Mouse (Mus musculus): ENCODE measurements around the gene Cks2.
"Not testable (repeated sequence)": the region's sequence is repeated elsewhere in the genome, so short reads cannot be mapped to it uniquely, and the experiment has no call there.

Gene Cks2

DNA sequence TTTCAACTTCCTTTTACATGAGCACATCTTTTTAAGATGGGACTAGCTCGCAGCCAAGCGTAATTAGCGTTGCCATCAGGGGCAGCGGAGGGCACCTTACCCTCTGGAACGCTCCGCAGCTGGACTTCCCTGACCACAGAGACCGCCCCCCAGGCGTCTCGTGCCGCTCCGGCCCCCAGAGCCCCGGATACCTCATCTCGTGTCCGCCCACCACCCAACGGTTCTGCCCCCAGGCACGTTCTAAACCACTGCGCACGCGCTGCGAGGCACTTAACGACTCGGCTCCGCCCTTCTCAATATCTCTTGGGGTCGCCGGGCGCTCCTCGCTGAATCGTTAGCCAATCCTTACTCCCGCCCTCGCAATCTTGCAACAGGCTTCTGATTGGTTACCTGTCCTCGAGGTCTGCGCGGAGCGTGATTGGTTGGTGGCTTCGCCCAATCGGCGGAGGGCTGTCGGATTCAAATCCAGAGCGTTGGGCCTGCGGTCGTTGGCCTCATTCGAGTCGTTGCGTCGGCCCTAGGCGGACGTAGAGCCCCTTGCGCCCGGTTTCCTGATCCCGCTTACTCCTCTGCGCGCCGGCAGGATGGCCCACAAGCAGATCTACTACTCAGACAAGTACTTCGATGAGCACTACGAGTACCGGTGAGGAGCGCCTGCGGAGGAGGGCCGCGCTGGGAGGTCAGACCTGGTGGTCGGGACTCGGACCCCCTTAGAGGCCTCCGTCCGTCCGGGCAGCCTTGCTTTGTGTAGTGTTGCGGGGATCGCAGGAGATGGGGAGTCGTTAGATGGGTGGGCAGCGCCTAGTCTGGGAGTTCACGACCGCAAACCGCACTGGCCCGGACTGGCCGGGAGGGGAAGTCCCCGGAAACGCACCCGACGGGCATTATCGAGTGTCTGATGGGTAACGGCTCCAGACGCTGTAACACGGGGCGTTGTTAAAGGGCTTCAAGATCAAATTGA is at the start of gene Cks2:
Gene Cks2, plus strand, starts transcription at position 404 of the 961 bp plus-strand sequence.
- peak; percentile 91 to 93 for DNase-seq

DNA sequence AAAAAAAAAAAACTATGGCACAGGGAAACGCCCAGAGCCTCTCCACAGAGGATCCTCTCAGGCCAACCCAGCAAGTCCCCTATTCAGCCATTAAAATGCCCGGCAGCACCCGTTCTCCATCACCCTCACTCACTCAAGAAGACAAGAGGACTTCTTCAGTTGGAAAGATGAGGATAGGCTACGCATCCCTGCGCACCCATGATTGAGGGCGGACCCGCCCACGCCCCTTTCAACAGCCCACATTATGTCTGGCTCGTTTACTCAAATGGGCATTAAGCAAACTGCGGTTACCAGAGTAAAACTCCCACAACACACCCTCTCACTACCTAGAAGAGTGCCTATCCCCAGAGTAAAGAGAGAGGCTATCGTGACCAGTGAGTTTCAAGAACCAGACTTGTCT is 49.6 kb upstream of the Cks2 start:
- DNase-seq: no peak

- DNase-seq: no peak
These were observed 47.0 kb upstream of the Cks2 start for GRCm38 (mm10) chr13:51598063-51598462.

GRCm38 (mm10) chr13:51600169-51600568 is 44.9 kb upstream of the Cks2 start:
- DNase-seq: peak; percentile 20 to 22

- DNase-seq: no peak
These were observed 42.3 kb upstream of the Cks2 start for GRCm38 (mm10) chr13:51602764-51603163.

DNA sequence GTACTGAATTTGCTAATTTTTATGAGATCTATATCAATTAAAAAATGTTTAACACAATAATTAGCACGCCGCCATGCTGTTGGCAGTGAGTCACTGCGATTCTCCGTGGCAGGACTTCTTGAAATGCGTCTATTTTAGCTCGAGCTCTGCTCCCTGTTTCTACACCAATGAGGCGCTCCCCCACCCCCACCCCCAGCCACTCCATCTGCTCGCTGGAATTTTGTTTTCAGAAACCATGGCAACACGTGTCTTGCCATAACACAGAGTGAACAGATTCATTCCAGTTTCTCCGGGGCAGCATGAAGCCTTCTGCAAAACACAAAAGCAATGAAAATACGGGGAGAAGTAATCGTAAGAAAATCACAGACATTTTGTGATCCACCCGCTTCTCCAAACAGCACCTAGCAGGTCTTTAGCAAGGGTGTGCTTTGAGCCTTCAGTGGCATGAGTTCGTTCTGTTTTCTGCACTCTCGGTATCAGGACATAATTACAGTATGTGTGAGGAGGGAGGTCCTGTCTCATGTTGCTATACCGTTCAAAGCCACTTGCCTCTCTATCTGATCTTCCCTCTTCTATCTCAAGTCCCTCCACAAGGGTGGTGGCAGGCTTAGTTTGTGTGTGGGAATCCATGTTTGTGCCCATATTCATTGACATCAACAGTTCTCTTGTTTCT is 41.7 kb upstream of the Cks2 start:
- no peak for DNase-seq

GRCm38 (mm10) chr13:51603894-51604244 is 41.2 kb upstream of the Cks2 start:
- no peak for DNase-seq

DNA sequence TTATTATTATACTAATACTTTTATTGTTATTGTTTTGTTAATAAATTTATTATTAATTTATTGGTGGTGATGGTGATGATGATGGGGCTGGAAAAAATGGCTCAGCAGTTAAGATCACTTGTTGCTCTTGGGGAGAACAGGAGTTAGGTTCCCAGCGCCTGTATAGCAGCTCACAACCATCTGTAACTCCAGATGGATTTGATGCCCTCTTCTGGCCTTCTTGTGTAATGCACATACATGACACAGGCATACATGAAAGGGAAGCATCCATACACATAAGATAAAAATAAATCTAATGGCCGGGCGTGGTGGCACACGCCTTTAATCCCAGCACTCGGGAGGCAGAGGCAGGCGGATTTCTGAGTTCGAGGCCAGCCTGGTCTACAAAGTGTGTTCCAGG is 35.8 kb upstream of the Cks2 start:
- no peak for DNase-seq

DNA sequence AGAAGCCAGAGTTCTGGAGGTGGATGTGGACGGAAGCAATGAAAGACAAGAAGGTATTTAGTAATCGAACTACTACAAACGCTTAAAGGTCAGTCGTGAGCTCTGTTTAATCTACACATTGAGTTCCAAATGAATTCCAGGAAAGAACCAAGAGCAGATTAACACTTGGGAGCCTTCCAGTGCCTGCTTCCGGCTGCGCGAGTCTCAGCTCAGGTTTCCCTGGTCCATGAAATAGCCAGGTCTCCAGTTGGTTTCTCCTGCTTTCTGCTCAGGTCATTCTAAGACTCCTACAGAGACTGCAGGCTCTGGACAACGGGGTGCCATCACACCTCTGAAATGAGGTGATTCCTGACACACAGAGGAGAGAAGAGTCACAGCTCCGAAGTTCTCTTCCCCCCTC is 34.0 kb upstream of the Cks2 start:
- DNase-seq: no peak

DNA sequence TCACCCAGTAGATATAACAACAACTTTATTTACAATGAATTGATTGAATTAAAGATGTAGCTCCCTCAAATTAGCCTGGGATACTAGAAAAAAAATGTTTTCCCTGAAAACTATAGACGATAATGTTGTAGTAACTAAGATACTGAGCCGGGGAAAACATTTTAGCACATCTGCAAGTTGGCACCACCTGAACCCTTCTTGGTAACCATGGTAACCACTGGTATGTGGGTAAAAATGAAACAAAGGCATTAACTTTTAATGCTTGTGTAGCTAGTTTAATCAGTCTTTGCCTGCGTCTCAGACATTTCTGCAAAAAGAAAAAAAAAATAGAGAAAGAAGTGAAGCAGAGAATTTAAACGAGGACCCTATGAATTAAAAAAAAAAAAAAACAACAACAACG is 33.5 kb upstream of the Cks2 start:
- DNase-seq: no peak

DNA sequence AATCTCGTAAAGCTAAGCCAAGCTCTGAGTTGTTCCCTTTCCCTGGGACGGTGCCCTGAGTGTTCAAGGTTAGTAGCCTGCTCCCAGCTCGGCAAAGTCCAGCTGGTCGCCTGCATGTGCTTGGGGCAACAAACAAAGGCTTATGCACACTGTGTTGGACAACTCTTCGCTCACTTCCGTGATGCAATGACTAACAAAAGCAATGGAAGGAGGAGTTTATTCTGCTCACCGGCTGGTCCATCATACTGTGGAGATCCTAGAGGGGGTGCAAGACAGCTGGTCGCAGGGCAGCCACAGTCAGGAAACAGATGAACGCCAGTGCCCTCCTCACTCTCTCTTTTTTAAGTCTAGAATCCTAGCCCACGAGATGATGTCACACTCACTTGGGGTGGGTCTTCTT is 29.2 kb upstream of the Cks2 start:
- DNase-seq: no peak

GRCm38 (mm10) chr13:51616417-51617044 is 28.5 kb upstream of the Cks2 start:
- DNase-seq: no peak

GRCm38 (mm10) chr13:51617306-51617705 is 27.7 kb upstream of the Cks2 start:
- DNase-seq: no peak

- peak; percentile 68 to 69 for DNase-seq
These were observed 27.2 kb upstream of the Cks2 start for GRCm38 (mm10) chr13:51617861-51618260.

GRCm38 (mm10) chr13:51618602-51619001 is 26.4 kb upstream of the Cks2 start:
- no peak for DNase-seq

- DNase-seq: no peak
These were observed 22.4 kb upstream of the Cks2 start for GRCm38 (mm10) chr13:51622626-51623025.

DNA sequence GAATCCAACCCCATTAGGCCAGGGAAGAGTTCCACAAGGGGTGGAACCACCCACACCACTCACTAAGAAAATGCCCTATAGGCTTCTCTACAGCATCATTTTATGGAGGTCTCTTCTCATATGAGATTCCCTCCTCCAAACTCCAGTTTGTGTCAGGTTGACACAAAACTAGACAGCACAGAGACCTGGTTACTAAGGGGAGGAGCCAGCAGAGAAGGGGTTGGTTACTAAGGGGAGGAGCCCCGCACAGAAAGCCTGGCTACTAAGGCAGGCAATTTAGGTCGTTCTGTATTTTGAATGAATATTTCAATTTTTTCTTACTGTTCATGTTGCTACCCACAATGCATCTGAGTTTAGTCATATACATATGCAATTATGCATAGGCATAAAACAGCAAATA is 21.4 kb upstream of the Cks2 start:
- no peak for DNase-seq

DNA sequence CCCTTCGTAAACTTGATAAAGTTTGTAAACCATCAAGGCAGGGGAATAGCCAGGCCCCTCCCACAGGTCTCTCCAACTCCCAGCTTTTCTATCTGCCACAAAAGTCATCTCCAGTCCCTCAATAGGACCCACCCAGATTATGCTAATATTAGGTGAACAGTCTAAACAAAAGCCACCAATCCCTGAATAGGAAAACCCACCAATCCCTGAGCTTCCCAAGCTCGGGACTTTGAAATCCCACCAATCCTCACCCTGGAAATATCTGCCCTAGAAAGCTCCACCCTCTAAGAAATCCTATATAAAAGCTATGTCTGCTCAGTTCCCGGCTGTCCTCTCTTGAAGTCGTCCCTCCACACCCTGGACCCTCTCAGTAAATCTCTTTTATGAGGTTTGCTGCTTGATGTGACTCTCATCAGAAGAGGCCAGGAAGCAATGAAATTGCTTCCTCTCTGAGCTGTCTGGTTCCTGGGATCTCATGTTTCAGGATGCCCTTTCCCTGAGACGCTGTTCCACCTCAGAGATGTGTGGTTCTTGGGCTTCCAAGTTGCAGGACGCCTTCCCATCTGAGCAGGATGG is 16.7 kb upstream of the Cks2 start:
- DNase-seq: no peak

GRCm38 (mm10) chr13:51631354-51631992 is 13.6 kb upstream of the Cks2 start:
- DNase-seq: no peak

GRCm38 (mm10) chr13:51632560-51633218 is 12.3 kb upstream of the Cks2 start:
- no peak for DNase-seq

- DNase-seq: not testable (repeated sequence)
These were observed 9.6 kb upstream of the Cks2 start for GRCm38 (mm10) chr13:51635384-51635783.

GRCm38 (mm10) chr13:51638958-51639357 is 6.1 kb upstream of the Cks2 start:
- DNase-seq: peak; percentile 23 to 32

Measured in B cell, adult 2 months (primary cell).